Mouse (Mus musculus): Measurements from ENCODE around the gene Cux2. TPM values are rescaled to one million over a fixed set of nuclear protein-coding genes. Genes with fewer than 3 reads are reported as not detected.

The Cux2 gene
- polyA plus RNA-seq, 1 experiment from 2014 or later = 14.0 TPM

DNA sequence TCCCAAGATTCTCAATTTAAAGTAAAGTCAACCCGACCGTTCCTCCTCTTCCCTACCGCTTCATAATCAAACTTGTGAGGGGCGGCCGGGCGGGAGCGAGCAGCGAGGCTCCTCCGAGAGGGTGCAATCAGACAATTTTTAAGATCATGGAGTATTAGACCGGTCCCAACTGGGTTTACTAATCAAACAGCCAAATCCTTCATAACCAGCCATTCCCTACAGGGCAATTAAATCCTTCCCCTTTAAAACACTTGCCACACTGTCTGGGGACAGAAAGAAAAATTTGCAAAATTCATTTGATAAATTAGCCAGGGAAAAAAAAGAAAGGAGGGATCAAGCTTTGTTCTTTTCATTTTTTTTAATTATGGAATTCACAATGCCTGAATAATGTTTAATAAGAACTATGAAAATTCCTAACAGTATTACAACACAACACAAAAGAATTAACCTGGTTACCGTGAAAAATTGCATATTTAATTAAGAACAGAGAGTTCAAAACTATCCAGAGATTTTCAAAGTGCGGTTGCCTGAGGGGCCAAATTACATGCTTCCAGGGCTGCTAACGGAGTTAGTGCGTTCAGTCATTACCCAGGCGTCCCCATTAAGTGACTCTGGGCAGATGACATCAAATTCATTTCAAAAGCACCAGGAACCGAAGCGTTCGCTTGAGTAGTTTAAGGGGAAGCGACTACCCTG, 17.3 kb downstream of the Cux2 start:
- Histone ChIP-seq H3K9me3 (peaks cover 11% of the 10 kb centered on the region; the same call in 1 of the 2 replicates), H3K36me3 (replicated peaks) (peaks cover 16% of the 10 kb centered on the region), H3K27ac (peak overlapping the region; percentile 56; the same call in 1 of the 2 replicates), H3K4me3 (replicated peaks) (no peak overlapping the region), H3K4me2 (no peak overlapping the region), H3K4me1 (peaks cover 26% of the 10 kb centered on the region), H3K9ac (no peak overlapping the region), H3K27me3 (peaks cover 7% of the 10 kb centered on the region; the same call in 1 of the 2 replicates)
- ATAC-seq (ENCODE audit: low FRiP score) = peak; percentile 58; the same call in 1 of the 2 replicates
- WGBS = 36% methylated on average over 19 of the region's 19 CpGs

DNA sequence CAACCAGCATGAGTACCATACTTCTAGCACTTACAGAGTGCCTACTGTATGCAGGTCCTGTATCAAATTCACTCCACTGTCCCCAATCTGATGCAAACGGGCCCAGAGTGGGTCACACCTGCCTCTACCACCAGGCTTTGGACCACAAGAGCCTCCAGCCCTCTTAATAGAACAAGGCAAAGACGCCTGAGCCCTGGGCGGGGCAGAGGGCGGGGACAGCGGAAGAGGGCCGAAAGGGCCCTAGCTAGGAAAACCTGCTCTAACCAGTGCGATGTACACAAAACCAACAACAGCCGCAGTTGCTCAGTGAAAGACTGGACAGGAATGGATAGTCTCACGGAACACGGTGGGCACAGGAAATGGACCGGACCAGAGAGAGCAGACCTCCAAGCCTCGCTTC, 18.8 kb downstream of the Cux2 start:
- peaks cover under 1% of the 10 kb centered on the region; the same call in 1 of the 2 replicates for H3K9me3 ChIP-seq
- peaks cover 26% of the 10 kb centered on the region for H3K4me1 ChIP-seq
- H3K36me3 ChIP-seq (replicated peaks) = peaks cover 2% of the 10 kb centered on the region
- H3K4me3 ChIP-seq (replicated peaks) = no peak overlapping the region
- peaks cover 7% of the 10 kb centered on the region; the same call in 1 of the 2 replicates for H3K27me3 ChIP-seq
- H3K4me2 ChIP-seq = no peak overlapping the region
- 68% methylated on average over 12 of the region's 12 CpGs for WGBS
- H3K27ac ChIP-seq = no peak overlapping the region
- no peak overlapping the region for H3K9ac ChIP-seq
- no peak for ATAC-seq (ENCODE audit: low FRiP score)

DNA sequence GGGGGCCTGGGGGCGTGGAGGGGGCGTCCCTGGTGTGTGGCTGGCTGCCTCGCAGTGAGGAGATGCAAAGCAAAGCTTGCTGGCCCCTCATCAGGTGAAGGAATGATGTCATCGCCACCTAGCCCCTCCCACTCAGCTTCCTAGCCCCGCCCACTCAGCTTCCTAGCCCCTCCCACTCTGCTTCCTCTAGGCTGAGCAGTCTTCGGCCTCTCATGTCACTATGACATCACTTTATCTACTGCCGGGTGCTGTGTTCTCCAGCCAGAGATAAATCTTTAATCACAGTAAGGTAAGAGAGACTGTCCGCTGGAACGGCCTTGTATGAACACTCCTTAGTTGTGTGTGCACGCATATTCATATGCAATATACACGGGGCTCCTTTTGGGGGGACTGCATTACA, 19.3 kb downstream of the Cux2 start:
- Histone ChIP-seq H3K9me3 (no peaks in the 10 kb centered on the region), H3K4me2 (no peak overlapping the region), H3K4me3 (replicated peaks) (no peak overlapping the region), H3K27me3 (peaks cover 7% of the 10 kb centered on the region; the same call in 1 of the 2 replicates), H3K4me1 (peaks cover 26% of the 10 kb centered on the region), H3K9ac (no peak overlapping the region), H3K27ac (no peak overlapping the region), H3K36me3 (replicated peaks) (no peaks in the 10 kb centered on the region)
- WGBS = 64% methylated on average over 11 of the region's 11 CpGs
- no peak for ATAC-seq (ENCODE audit: low FRiP score)

DNA sequence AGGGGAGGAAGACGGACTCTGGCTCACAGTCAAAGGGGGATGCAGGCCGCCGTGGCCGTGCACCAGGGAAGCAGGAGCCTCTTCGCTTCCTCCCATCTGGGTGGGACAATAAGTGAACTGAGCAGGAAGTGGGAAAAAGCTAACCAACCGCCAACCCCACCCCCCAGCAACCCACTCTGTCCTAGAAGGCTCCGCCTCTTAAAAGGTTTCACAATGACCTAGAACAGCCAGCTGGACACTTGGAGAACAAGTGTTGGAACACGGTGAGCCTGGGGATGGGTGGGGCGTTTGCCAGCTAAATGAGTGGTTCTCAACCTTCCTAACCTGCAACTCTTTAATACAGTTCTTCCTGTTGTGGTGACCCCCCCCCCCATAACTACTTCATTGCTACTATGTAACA, 23.1 kb downstream of the Cux2 start:
- no peak overlapping the region for H3K27ac ChIP-seq
- H3K4me2 ChIP-seq = no peak overlapping the region
- no peak overlapping the region for H3K9ac ChIP-seq
- H3K4me1 ChIP-seq = peaks cover 10% of the 10 kb centered on the region; the same call in 1 of the 2 replicates
- H3K4me3 ChIP-seq (replicated peaks) = no peak overlapping the region
- peaks cover 6% of the 10 kb centered on the region for H3K9me3 ChIP-seq
- no peaks in the 10 kb centered on the region; the same call in 1 of the 2 replicates for H3K27me3 ChIP-seq
- ATAC-seq (ENCODE audit: low FRiP score) = no peak
- H3K36me3 ChIP-seq (replicated peaks) = peaks cover 5% of the 10 kb centered on the region; the same call in 1 of the 2 replicates
- WGBS = 83% methylated on average over 9 of the region's 9 CpGs

DNA sequence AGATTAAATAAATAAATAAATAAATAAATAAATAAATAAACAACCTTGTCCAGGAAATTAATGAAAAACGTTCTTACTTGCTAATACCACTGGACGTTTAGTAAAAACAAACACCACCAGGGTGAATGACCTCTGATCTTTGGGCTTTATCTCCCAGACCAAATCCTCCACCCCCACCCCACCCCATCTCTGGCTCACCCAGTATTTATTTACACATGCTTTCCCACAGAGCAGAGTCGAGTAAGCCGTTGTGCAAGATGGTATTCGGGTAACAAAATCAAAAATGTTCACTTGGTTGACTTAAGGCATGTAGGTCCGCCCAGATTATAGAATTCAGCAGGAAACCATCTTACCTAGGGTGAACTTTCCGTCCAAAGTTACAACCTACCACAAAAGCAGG, 23.6 kb downstream of the Cux2 start:
- Histone ChIP-seq H3K36me3 (replicated peaks) (peaks cover 5% of the 10 kb centered on the region; the same call in 1 of the 2 replicates), H3K4me3 (replicated peaks) (no peak overlapping the region), H3K27ac (no peak overlapping the region), H3K4me1 (peaks cover 5% of the 10 kb centered on the region; the same call in 1 of the 2 replicates), H3K9ac (no peak overlapping the region), H3K4me2 (no peak overlapping the region), H3K9me3 (peaks cover 6% of the 10 kb centered on the region), H3K27me3 (no peaks in the 10 kb centered on the region; the same call in 1 of the 2 replicates)
- 80% methylated on average over 7 of the region's 7 CpGs for WGBS
- ATAC-seq (ENCODE audit: low FRiP score) = no peak

DNA sequence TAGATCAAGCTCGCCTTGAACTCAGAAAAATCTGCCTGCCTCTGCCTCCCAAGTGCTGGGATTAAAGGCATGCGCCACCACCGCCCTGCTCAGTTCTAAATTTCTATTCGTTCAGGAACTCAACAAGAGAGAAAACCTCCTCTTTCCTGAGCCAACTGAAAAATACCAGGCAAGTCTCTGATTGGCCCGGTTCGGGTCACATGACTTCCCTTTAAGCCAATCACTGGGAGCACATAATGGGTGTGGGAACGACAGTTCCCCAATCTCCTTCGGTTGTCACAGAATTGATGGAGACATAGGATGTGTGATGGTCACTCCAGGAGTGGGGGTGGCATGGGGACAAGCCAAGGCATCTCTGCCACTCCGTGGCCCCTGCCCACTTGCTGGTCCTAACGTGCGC, 24.8 kb downstream of the Cux2 start:
- H3K9me3 ChIP-seq = peaks cover 6% of the 10 kb centered on the region
- H3K4me3 ChIP-seq (replicated peaks) = no peak overlapping the region
- no peaks in the 10 kb centered on the region for H3K27me3 ChIP-seq
- H3K4me1 ChIP-seq = no peaks in the 10 kb centered on the region
- H3K9ac ChIP-seq = no peak overlapping the region
- H3K36me3 ChIP-seq (replicated peaks) = peaks cover 5% of the 10 kb centered on the region; the same call in 1 of the 2 replicates
- H3K27ac ChIP-seq = no peak overlapping the region
- 94% methylated on average over 11 of the region's 11 CpGs for WGBS
- H3K4me2 ChIP-seq = no peak overlapping the region
- no peak for ATAC-seq (ENCODE audit: low FRiP score)

DNA sequence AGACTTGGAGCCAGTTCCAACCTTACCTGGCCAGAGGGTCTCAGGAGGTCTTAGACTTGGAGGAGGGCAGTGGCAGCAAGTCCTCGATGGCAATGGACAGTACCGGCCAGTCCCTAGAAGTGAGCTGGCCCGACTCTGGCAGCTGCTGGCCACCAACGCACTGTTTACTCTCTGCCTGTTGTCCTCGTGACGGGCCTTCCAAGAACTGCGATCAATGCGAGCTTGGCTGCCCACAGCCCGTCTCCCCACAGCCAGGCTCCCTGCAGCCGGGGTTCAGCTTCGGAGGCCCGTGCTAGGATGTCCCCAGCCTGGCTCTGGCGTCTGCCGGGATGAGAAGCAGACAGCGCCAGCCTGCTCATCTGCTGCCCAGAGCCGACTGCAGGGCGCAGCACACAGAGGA, 30.6 kb downstream of the Cux2 start:
- Histone ChIP-seq H3K36me3 (replicated peaks) (peaks cover 5% of the 10 kb centered on the region; the same call in 1 of the 2 replicates), H3K4me1 (peaks cover 31% of the 10 kb centered on the region), H3K27ac (no peak overlapping the region), H3K9me3 (peaks cover 6% of the 10 kb centered on the region), H3K4me2 (no peak overlapping the region), H3K4me3 (replicated peaks) (no peak overlapping the region), H3K27me3 (no peaks in the 10 kb centered on the region), H3K9ac (peak overlapping the region; percentile 21; the same call in 1 of the 2 replicates)
- ATAC-seq (ENCODE audit: low FRiP score) = 0 out of 2 replicates have a peak, but pooled peaks have one; percentile 33
- 82% methylated on average over 17 of the region's 17 CpGs for WGBS

DNA sequence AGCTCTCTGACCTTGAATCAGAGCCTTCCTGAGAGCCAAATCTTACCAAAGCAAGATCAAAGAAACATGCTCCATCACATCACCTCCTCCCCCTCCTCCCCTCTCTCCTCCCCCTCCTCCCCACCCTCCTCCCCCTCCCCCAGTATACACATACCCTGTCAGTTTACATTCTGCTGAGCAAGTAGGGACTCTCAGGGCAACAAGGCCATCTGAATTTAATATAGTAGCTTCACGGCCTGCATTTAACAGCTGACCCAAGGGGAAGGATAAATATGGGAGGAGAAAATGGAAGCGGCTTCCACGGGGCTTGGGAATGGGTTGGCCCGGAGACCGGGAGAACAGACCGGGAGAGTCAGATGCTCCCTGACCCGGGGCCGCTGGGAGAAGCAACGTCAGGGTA, 32.1 kb downstream of the Cux2 start:
- no peak overlapping the region for H3K4me2 ChIP-seq
- H3K27ac ChIP-seq = no peak overlapping the region
- peaks cover 36% of the 10 kb centered on the region for H3K4me1 ChIP-seq
- peaks cover 3% of the 10 kb centered on the region; the same call in 1 of the 2 replicates for H3K36me3 ChIP-seq (replicated peaks)
- no peak overlapping the region for H3K4me3 ChIP-seq (replicated peaks)
- H3K9ac ChIP-seq = no peak overlapping the region
- WGBS = 73% methylated on average over 9 of the region's 9 CpGs
- no peaks in the 10 kb centered on the region for H3K27me3 ChIP-seq
- no peak; the same call in 1 of the 2 replicates for ATAC-seq (ENCODE audit: low FRiP score)
- peaks cover 1% of the 10 kb centered on the region; the same call in 1 of the 2 replicates for H3K9me3 ChIP-seq

DNA sequence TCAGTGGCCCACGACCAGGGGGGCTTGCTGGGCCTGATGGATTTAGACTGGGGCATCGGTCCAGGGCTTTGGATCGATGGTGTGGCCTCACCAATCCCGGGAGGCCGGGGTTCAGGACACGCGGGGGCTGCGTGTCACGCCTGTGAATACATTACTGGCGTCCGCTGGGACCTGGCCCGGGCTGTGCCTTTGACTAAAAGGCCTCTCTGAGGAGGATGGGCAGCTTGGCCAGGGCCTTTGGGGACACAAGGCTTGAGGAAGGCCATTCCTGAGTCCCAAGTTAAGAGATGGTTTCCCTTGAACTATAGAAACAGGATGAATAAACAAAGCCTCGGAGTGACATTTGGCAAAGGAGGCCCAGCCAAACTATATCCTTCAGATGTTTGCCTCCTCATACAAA, 32.6 kb downstream of the Cux2 start:
- ATAC-seq (ENCODE audit: low FRiP score) = peak; percentile 49; the same call in 1 of the 2 replicates
- Histone ChIP-seq H3K27me3 (no peaks in the 10 kb centered on the region), H3K27ac (no peak overlapping the region), H3K4me3 (replicated peaks) (no peak overlapping the region), H3K9me3 (no peaks in the 10 kb centered on the region), H3K36me3 (replicated peaks) (no peaks in the 10 kb centered on the region), H3K4me1 (peaks cover 36% of the 10 kb centered on the region), H3K9ac (no peak overlapping the region), H3K4me2 (no peak overlapping the region)
- 67% methylated on average over 13 of the region's 13 CpGs for whole genome bisulfite sequencing

DNA sequence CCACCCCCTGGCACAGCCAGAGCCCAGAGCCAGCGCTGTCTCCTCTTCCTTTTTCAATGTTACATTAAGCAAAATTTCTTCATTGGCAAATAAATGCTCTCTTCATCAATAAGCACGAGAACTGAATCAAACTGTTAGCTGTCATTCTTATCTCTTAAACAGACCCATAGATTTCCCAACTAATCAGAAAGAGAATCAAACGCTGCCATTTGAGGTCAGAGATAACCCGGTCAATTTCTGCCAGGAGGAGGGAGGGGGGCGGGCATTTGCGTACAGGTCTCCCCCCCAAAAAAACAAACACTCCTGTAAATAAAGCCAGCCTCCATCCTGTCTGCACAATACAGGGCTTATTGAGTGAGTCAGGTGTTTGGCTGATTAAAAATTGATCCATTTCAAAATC, 33.2 kb downstream of the Cux2 start:
- Histone ChIP-seq H3K27ac (no peak overlapping the region), H3K27me3 (no peaks in the 10 kb centered on the region), H3K36me3 (replicated peaks) (no peaks in the 10 kb centered on the region), H3K9ac (no peak overlapping the region), H3K4me2 (no peak overlapping the region), H3K4me3 (replicated peaks) (no peak overlapping the region), H3K9me3 (no peaks in the 10 kb centered on the region), H3K4me1 (peaks cover 36% of the 10 kb centered on the region)
- no peak for ATAC-seq (ENCODE audit: low FRiP score)
- WGBS = 91% methylated on average over 6 of the region's 6 CpGs

DNA sequence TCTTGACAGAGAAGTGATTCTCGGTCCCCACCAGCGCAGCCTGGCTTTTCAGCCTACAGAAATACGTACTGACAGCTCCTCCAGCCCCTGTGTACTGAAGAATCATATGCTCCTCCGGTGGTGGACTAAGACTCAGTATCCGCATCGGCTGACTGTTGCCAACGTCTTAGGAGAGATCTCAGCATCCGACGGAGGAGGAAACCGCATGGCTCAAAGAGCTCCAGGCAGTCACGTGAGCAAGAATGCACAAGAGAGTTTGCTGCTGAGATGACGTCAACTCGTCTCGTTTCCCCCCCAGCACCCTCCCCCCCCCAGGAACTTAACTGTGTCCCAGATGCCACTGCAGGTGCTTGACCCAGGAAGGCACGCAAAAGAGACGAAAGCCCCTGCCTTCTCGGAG, 34.8 kb downstream of the Cux2 start:
- Histone ChIP-seq H3K9me3 (no peaks in the 10 kb centered on the region), H3K4me3 (replicated peaks) (no peak overlapping the region), H3K9ac (no peak overlapping the region), H3K4me2 (no peak overlapping the region), H3K27ac (no peak overlapping the region), H3K4me1 (peaks cover 40% of the 10 kb centered on the region), H3K36me3 (replicated peaks) (no peaks in the 10 kb centered on the region), H3K27me3 (no peaks in the 10 kb centered on the region)
- 77% methylated on average over 17 of the region's 17 CpGs for WGBS
- ATAC-seq (ENCODE audit: low FRiP score) = no peak

DNA sequence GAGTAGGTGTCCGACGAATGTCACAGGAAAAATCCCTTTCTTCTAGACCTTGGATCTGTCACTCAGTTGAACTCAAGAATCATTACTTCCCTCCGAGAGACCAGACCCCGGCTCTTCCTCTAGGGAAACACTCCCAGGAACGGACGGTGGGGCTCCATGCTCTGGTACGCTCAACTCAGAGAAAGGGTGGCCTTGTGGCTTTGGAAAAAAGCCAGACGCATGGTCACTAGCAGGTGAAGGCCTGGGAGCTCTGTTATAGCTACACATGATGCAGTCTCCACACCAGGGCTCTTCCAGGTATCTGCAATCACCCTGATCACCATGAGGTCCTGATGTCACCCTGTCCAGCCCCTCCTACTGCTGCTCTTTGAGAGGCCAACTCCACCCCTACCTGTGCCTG, 35.2 kb downstream of the Cux2 start:
- no peak for ATAC-seq (ENCODE audit: low FRiP score)
- Histone ChIP-seq H3K36me3 (replicated peaks) (no peaks in the 10 kb centered on the region), H3K27ac (no peak overlapping the region), H3K9ac (no peak overlapping the region), H3K4me2 (no peak overlapping the region), H3K4me3 (replicated peaks) (no peak overlapping the region), H3K9me3 (no peaks in the 10 kb centered on the region), H3K4me1 (peaks cover 38% of the 10 kb centered on the region), H3K27me3 (no peaks in the 10 kb centered on the region)
- WGBS = 85% methylated on average over 8 of the region's 8 CpGs

DNA sequence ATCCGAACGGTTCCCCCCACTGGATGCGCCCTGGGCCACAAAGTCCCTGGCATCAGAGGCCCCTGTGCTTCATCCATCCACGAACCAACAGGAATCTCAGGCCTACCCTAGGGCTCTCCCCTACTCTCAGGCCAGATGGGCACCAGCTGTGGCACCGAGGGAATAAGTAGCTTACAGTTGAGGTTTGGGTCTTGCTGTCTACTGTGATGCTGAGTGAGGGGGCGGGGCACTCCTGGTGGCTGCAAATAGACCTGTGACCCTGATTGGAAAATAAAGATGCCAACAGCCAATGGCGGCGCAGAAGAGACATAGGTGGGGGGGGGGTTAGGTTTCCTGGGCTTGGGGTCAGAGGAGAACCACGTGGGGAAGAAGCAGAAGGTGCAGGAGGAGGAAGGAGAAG, 38.6 kb downstream of the Cux2 start:
- H3K9me3 ChIP-seq = peaks cover 5% of the 10 kb centered on the region; the same call in 1 of the 2 replicates
- no peak for ATAC-seq (ENCODE audit: low FRiP score)
- no peak overlapping the region for H3K4me3 ChIP-seq (replicated peaks)
- H3K27ac ChIP-seq = no peak overlapping the region
- H3K4me1 ChIP-seq = peaks cover 15% of the 10 kb centered on the region; the same call in 1 of the 2 replicates
- H3K36me3 ChIP-seq (replicated peaks) = peaks cover 4% of the 10 kb centered on the region; the same call in 1 of the 2 replicates
- H3K27me3 ChIP-seq = no peaks in the 10 kb centered on the region
- WGBS = 38% methylated on average over 9 of the region's 9 CpGs
- no peak overlapping the region for H3K4me2 ChIP-seq
- H3K9ac ChIP-seq = no peak overlapping the region
